Mouse (Mus musculus): ENCODE data around the gene Parp6. TPM values are rescaled to one million over a fixed set of nuclear protein-coding genes. Genes with fewer than 3 reads are reported as not detected.

The Parp6 gene
- total RNA-seq, 2 experiments from 2014 or later, result 173 TPM

DNA sequence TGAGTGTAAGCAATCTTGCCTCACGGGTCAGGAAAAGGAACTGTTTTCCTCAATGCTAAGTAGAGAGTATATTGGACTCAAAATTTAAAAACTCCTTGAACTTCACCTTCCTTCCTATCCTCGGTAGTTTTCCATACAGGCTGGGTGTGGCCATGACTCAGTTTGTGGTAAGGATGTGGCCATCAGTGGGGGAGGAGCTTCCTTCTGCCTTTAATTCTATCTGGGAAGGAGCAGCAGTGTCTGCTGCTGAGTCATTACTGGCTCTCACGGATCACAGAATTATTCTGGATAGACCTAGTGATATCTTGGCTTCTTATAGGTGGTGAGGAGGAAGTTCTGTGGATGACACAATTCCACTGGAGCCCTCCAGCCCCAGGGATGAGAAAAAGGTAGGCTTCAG, 36.3 kb downstream of the Parp6 start:
- intact Hi-C loops (cut with DNase I), result no loop called here
- peak in 1 of 2 experiments; percentile 85 for DNase-seq (ENCODE audit: low spot score in 2 of 2)

DNA sequence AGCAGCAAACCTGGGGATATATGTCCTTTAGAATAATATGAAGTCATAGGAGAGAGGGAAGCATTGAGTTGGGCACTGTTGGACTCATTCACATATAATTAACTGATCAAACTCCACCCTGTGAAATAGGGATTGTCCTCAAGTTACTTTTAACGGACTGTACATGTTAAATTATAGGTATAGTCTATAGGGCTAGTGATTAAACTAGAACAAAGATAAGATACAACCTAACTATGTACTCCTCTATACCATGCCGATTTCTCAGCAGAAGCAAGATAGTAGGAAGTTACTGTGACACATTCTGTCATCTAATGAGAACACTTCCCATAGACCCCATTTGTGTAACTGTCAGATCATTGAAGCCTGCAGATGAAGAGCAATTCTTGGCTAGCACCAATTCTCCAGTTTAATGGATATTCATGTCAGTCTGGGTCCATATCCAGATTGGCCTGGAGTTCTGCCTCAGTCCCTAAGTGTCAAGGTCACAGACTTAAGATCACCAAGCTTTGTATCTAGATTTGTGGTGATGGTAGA, 37.4 kb downstream of the Parp6 start:
- DNase-seq (ENCODE audit: low spot score in 2 of 2), result no peak
- intact Hi-C loops (cut with DNase I), result no loop called here

DNA sequence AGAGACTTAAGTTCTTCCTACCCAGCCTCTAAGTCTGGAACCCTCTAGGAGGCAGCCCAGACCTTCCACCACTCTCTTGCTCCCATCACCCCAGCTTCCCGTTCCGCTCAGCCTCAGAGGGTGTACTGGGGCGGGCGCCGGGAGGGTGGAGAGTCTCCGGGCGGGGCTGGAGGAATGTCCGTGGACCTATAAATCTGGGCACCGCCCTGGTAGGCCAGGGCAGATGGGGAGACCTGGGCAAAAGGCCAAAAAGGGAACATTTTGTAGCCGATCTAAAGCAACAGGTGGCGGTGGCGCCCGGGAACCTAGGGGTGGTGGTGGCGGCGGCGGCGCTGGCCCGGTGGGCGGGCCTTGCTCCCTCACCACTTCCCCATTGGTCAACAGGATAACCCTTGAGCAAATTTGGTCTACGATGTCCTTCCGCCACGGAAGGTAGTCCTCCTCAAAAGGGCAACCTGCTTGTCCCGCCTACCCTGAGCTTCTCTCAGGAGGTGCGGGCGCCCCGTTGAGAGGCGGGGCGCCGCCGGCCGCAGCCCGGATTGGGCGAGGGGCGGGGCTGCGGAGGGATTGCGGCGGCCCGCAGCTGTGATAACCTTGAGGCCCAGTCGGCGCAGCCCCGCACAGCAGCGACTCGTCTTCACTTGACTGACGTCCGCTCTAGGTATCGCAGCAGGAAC, 39.0 kb downstream of the Parp6 start, which contains the start of gene Pkm:
TSS of gene Pkm (plus strand) at position 411 of the 677 bp plus-strand sequence.
- intact Hi-C loops (cut with DNase I), result loop anchor here (2.0 to 5.0 kb wide), 3 partner anchors 25 to 95 kb away; partner anchors contain the start of genes Gramd2, Myo9a, Parp6 and Senp8

DNA sequence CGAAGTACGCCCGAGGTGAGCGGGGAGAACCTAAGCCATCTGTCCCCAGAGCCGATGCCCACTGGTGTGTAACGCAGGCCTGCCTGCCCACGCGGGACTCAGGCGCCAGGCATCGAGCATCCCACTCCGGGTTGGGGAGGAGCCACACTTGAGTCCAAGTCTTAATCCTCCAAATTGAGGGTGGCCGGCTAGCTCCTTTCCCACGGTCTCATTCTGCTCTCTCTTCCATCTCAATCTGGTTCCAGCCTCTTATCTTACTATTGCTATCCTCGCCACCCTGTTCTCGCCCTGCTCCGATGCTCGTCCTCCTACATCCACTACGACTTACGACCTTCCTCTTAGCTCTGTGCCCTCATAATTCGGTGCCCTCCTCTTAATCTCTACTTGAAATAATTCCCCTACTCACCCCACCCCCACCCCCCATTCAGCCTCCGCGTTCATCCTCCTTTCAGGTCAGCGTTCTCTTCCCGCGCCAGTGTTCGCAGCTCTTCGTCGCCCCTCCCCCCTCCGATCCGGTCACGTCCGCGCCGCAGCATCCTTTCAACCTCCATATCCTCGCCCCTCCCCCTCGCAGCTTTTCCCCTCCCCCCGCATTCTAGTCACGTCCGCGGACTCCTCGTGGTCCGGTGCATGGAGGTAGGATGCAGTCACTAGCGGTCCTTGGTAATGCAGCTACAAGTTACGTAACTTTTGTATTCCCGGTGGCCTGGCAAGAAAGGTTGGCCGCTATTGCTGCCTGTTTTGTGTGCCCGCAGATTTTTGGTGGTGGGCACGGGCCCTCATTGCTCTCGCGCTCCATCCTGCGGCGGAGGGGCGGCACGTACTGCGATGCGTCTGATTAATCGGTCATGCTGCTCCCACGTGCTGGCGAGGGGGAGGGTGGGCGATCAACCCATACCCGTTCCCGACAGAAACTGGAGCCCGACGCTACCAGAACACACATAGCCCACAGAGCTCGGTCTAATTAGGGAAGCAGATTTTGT, 39.8 kb downstream of the Parp6 start:
- peak; percentile 83 to 85 for DNase-seq (ENCODE audit: low spot score in 2 of 2)
- intact Hi-C loops (cut with DNase I), result loop anchor here (2.0 to 5.0 kb wide), 3 partner anchors 24 to 94 kb away; partner anchors contain the start of genes Gramd2, Myo9a, Parp6 and Senp8

More for the DNA sequence above, 39.0 kb downstream of the Parp6 start, which contains the start of gene Pkm:
- DNase-seq (ENCODE audit: low spot score in 2 of 2), result peak; percentile 94 to 98

GRCm38 (mm10) chr9:59658146-59658545, 41.1 kb downstream of the Parp6 start:
- intact Hi-C loops (cut with DNase I), result loop anchor here (5.0 kb wide), 1 partner anchor 41 kb away; the partner anchor contains the start of gene Parp6
- DNase-seq (ENCODE audit: low spot score in 2 of 2), result no peak

- intact Hi-C loops (cut with DNase I), result loop anchor here (5.0 kb wide), 1 partner anchor 42 kb away; the partner anchor contains the start of gene Parp6
- peak; percentile 81 to 86 for DNase-seq (ENCODE audit: low spot score in 2 of 2)
Observed at GRCm38 (mm10) chr9:59659036-59660026, 42.2 kb downstream of the Parp6 start.

- peak in 1 of 2 experiments; percentile 64 for DNase-seq (ENCODE audit: low spot score in 2 of 2)
- intact Hi-C loops (cut with DNase I), result no loop called here
Observed at GRCm38 (mm10) chr9:59660421-59660820, 43.3 kb downstream of the Parp6 start.

- DNase-seq (ENCODE audit: low spot score in 2 of 2), result no peak
- intact Hi-C loops (cut with DNase I), result no loop called here
Observed at GRCm38 (mm10) chr9:59661298-59661975, 44.4 kb downstream of the Parp6 start.

DNA sequence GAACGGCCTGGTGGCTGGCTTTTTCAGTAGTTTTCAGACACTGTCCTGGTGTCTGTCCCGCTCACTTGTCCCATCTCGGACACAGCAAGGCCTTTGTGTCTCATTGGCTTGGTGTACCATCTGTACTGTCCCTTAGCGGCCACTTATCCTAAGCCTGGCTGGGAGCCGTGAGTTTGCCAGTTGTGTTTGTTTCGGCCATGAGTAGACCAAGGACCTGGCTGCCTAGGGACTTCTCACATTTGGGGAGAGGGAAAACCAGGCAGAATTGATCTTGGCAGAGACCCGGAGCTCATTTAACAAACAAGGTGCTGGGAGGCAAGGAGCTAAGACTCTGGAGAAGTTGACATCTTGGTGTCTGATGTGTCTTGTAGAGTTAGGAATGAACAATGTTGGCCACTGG, 46.1 kb downstream of the Parp6 start:
- DNase-seq (ENCODE audit: low spot score in 2 of 2), result no peak
- intact Hi-C loops (cut with DNase I), result no loop called here

DNA sequence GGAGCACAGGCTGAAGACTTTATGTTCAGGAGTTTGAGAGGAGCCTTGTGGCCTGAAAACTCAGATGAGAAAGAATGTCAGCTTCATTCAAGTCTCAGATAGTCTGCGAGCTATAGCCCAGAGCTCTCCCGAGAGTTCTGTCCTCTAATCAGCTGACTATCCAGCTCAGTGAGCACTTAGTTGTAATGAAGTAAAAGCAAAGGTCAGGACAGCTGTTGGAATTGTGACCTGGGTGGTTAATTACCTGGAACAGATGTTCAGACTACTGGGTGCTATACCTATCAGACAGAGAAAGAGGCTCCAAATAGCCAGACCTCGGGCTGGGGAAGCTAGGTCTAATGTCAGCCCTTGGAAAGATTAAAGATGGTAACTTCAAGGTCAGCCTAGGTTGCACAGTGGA, 46.9 kb downstream of the Parp6 start:
- intact Hi-C loops (cut with DNase I), result no loop called here
- DNase-seq (ENCODE audit: low spot score in 2 of 2), result no peak

DNA sequence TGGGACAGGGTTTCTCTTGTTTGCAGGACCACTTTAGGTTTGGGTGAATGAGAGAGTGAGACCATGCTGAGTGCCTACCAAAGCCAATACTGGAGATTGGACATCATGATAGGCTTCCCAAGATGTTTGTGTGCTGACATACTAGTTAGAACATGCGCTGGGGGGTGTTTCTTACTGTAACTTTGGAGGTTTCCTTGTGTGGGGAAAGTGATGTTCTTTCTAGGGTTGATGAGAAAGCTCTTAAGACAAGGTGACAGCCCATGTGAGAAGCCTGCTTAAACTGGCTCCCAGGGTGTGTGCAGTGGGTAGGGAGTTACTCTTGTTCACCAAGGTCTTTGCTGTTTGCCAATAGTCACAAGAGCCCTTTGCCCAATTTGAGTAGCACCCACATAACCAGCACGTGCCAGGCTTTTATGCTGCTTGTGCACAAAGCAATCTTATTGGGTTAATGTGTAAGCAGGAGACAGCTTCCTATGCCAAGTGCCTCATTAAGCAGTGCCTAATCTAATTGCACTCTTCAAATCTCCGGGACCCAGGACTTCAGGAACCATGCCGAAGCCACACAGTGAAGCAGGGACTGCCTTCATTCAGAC, 47.7 kb downstream of the Parp6 start:
- no peak for DNase-seq (ENCODE audit: low spot score in 2 of 2)
- intact Hi-C loops (cut with DNase I), result no loop called here

GRCm38 (mm10) chr9:59666016-59666415, 48.9 kb downstream of the Parp6 start:
- DNase-seq (ENCODE audit: low spot score in 2 of 2), result no peak
- intact Hi-C loops (cut with DNase I), result no loop called here

- intact Hi-C loops (cut with DNase I), result no loop called here
- DNase-seq (ENCODE audit: low spot score in 2 of 2), result no peak
Observed at GRCm38 (mm10) chr9:59666813-59667212, 49.7 kb downstream of the Parp6 start.

DNA sequence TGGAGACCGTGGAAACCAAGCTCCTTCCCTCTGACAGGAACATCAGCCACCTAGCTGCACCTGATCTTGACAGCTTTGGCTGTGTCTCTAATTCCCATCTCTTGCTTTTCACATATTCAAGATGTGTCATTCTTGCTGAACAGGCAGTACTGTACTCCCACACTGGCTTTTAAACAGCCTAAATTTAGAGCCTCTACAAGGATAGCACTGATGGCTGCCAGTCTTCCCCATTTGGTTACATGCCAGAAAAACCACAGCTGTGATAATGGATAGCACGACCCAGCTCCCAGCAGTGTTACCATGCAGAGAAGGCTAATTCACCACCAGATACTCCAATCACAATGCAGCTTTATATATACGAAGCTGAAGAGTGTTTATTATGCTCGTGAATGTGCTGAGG, 50.2 kb downstream of the Parp6 start:
- peak; percentile 56 to 72 for DNase-seq (ENCODE audit: low spot score in 2 of 2)
- intact Hi-C loops (cut with DNase I), result no loop called here

DNA sequence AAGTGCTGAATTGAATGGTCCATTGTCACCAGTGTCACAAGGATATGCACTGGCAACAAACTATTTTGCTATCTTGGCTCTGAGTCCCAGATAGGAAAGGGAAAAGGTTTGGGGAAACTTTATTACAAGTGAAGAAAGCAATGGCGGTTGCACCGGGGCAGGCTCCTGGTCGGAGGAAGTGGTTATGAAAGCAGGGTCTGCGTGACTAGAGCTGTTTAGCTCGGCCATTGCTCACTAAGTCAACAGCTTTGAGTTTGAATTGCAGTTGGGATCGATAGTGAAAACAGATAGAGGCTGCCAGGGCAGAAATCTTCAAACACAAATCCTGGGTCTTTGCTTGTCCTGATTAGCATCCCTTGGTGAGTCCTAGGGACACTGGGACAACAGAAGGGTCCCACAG, 50.8 kb downstream of the Parp6 start:
- DNase-seq (ENCODE audit: low spot score in 2 of 2), result no peak
- intact Hi-C loops (cut with DNase I), result no loop called here

GRCm38 (mm10) chr9:59668473-59668872, 51.4 kb downstream of the Parp6 start:
- intact Hi-C loops (cut with DNase I), result no loop called here
- DNase-seq (ENCODE audit: low spot score in 2 of 2), result no peak

- DNase-seq (ENCODE audit: low spot score in 2 of 2), result no peak
- intact Hi-C loops (cut with DNase I), result no loop called here
Observed at GRCm38 (mm10) chr9:59669172-59669571, 52.1 kb downstream of the Parp6 start.
